Mouse (Mus musculus): ENCODE measurements around the gene Cldn20.

The Cldn20 gene

DNA sequence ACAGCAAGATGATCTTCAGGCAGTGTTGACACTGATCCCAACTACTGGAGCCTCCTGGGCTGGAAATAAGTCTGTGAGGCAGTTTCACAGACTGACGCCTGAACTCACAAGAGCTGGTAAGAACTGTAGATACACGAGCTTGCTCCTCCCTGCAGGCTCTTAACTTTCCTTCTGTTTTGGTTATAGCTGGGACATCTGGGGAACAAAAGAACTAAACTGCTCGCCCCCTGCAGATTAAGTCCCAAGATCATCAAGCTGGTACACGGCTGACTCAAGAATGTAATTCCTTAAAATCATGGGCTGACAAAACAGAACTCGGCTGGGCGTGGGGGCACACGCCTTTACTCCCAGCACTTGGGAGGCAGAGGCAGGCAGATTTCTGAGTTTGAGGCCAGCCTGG lies 1.8 kb upstream of the Cldn20 start:
- no peak for DNase-seq

GRCm38 (mm10) chr17:3531641-3532040 lies 713 bp upstream of the Cldn20 start:
- DNase-seq, result no peak

DNA sequence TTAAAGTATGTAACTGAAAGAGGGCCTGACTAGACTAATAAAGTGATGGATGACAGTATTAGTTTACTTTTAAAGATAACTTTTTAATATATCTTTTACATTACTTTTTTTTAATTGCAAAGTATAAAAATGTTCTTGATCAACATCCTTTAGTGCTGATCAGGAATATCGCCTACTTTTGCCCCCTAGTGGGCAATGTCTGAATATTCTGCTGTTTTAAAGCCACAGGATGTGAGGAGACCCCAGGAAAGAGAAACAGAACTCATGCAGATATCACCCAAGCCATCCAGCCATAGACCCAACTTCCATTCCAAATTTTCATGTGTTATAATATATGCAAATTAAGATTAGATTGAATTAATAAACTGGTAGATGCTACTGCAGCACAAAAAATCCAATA lies 1.1 kb downstream of the Cldn20 start:
- no peak for DNase-seq

- no peak for DNase-seq
Measured at GRCm38 (mm10) chr17:3540304-3540703, 8.0 kb downstream of the Cldn20 start.

DNA sequence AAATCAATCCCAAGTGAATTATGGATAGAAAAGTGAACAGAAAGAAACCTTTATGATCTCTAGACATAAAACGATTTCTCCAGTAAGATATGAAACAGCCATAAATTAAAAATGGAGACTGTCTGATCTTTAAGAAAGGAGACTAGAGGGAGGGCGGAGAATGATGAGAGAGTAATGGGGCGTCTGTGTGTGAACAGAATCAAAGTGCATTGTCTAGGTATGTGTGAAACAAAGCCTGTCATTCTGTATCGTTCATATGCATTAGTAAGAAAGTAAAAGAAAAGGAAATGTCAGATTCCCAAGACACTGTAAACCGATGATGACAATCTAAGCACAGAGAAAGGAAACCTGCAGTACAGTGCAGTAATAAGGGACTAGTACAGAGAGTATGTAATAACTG lies 8.7 kb downstream of the Cldn20 start:
- no peak for DNase-seq

DNA sequence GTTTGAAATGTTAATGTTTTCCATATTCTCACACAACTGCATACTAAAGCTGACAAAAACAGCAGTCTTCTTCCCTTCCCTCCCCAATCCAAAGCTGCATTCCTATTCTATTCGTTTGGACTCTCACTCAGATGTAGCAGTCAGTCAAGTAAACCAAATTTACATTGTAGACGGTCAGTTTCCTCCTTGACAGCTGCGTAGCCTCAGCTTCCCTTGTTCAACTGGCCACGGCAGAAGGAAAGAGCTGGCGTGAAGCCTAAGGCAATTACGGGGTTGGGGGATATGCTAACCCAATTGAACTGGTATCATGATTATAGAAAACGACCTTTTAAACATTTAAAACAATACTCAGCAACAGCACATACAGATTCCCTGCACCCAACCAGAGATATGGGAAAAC lies 15.4 kb downstream of the Cldn20 start:
- no peak for DNase-seq

DNA sequence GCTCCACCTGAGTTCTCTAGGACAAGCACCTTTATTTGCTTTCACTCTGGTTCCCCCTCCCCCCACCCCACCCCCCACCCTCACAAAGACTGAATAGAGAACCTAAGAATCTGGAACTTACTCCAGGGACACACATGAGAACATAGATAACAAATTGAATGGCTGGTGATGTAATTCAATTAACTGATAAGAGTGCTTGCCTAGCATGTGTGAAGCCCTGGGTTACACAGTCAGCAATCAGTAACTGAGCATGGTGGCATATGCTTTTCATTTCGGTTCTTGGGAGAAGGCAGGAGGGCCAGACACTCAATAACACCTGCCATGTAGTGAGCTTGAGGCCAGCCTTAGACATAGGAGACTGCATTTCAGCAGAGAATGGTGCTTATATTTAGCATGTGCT lies 23.9 kb downstream of the Cldn20 start:
- DNase-seq, result no peak

DNA sequence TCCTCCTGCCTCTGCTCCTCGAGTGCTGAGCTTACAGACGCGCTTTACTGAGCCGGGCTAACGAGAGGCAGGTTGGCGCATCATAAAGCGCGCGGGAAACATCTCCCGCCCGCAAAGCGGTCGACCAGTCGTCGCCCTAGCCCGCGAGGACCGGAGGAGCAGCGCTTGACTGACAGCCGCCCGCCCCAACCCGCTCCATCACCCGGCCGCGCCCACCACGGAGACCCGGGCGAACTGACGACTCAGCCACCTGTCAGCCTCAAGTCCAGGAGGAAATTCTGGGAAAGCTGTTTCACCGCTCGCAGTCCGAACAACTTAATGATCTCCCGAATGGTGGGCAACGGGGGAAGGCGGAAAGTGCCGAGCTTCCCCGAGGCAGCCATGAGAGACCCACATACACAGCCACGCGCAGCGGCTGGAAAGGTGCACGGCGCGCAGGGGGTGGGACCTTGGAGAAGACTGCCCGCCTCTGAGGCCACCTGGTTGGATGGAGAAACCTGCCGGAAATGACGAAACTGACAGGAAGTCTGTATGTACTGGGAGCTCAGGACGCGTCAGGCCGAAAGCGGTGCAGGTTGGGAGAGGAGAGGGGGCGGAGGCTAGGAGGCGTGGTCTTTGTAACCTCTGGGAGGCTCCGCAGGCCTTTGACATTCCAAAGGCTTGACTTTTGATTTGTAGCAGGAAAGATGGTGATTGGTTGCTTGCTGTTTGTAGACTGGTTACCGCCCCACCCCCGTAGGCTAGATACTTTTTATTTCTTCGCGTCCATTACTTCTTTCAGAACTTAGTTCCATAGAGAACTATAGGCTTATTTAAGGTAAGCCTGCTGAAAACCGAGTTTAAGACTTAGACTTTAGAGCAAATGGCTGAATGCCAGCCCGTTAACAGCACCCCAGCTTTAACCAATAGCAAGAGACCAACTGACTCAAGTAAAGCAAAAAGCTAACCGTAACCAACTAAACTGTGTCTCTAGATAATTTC lies 25.3 kb downstream of the Cldn20 start, which contains the start of gene Tfb1m:
Gene Tfb1m (minus strand): TSS at position 451 of the 981 bp plus-strand sequence.
- peak; percentile 95 to 98 for DNase-seq

DNA sequence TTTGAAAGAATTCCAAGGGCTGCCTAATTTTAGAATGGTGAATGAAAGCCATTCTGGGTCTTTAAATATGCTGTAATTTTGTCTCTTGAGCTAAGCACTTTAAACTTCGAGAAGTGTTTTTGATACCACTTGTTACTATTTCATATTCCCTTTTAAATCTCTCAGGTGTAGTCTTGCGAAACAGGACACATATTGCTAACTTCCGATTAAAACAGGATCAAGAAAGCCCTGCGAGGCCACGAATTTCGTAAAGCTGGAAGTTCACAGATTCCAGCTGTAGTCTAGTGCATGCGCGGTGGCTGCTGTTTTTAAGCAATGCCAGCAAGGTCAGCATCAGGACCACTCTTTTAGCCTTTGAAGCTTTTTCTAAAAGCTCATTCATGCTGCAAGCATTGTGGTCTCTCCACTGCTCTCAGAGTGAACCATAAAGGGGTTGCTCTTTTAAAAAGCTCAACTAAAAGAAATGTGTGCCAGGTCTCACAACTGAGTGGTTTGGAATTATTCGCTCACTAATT lies 26.1 kb downstream of the Cldn20 start:
- DNase-seq, result no peak

- DNase-seq, result no peak
Measured at GRCm38 (mm10) chr17:3560534-3560933, 28.2 kb downstream of the Cldn20 start.

DNA sequence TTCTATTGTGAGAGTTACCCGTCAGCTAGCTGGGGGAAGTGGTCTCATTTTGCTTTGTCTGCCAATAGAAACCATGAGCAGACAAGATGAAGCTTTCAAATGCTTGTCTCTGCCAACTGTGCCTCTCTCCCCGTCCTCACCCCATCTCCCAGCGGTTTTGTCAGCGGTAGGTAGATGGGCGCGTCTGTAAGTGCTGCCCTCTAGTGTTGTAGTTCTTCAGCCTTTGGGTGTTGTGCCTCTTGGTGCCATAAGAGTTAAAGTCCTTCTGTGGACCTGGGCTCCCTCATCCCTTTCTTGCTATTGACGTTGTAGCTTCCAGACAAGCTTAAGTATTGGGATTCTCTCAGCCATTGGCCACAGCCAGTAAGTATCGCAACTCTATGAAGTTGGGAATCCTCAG lies 30.1 kb downstream of the Cldn20 start:
- no peak for DNase-seq

DNA sequence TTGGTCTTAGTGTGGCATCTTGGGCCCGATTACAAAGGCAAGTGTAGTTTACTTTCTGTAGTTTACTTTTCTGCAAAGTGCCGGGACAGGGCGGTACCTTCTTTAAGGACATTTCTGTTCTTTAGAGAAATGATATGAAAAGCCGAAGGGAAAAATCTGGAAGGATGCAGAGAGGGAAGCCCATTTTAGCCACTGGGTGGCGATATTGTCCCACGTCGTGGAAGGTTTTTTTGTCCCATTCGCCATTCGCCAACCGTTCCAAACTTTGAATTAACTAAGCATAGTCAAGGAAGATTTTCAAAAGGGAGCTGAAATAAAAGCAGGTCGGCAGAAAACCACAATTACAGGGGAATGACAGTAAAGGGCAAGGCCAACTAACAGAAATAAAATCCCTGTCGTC lies 38.5 kb downstream of the Cldn20 start:
- no peak for DNase-seq
